Mouse (Mus musculus) kidney, postnatal 36 days (tissue): Measurements from ENCODE around the gene Olfr1106.

Source experiments
- DNase-seq, 2 experiments: peaks; one replicate each; pipeline ENCODE4 v3.0.0; 2021 to 2022; ENCODE audit warnings: mixed read lengths in 2 of 2

Gene Olfr1106

DNA sequence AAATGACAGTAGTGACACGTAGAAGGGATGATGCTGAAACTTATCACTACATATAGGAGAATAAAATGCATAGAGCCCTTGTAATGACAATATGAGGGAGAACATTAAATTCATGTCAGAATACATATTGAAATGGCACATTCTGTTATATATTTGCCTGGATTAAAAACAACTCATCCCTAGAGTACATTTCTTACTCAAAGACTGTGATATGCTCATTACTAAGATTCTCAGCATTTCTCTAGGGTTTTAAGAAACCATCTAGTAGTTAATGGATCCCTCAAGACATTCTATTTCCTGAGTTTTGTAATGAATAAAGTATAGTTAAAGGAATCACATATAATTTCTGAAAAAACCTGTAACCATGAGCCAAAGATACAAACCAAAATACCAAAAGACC is at the start of gene Olfr1106:
Olfr1106 (minus strand) TSS at position 101 of the 400 bp plus-strand sequence.
- no peak for DNase-seq

DNA sequence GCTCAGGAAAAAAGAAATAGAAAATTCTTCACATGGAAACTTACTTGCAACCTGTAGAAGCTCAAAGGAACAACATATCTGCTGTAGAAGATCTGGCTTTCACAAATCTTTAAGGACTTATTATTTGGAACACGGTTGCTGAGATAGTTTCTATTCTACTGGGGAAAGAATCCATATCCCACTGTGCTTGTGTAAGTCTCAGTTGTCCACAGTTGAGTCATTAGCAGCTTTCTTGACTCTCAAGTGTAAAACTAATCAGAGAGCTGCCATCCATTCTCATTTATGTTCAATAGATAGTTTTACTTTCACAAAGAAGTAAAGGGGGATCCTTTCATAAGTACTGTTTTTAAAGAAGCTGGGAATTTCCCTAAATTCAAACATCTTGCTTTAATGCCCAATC is 43.8 kb upstream of the Olfr1106 start, which contains the start of gene Olfr1109:
Olfr1109 (minus strand) TSS at position 101 of the 400 bp plus-strand sequence.
- DNase-seq: no peak

- DNase-seq: no peak
Measured at GRCm38 (mm10) chr2:87075717-87076116, 23.6 kb upstream of the Olfr1106 start, which contains the start of gene Olfr1107. Gene Olfr1107, minus strand, starts transcription at chr2:87075817.

GRCm38 (mm10) chr2:87036431-87036830 is 15.6 kb downstream of the Olfr1106 start, which contains the start of gene Olfr1105:
Gene Olfr1105, minus strand, starts transcription at chr2:87036531.
- no peak for DNase-seq

GRCm38 (mm10) chr2:87026980-87027379 is 25.1 kb downstream of the Olfr1106 start, which contains the start of gene Olfr1104:
Gene Olfr1104, minus strand, starts transcription at chr2:87027080.
- DNase-seq: no peak

DNA sequence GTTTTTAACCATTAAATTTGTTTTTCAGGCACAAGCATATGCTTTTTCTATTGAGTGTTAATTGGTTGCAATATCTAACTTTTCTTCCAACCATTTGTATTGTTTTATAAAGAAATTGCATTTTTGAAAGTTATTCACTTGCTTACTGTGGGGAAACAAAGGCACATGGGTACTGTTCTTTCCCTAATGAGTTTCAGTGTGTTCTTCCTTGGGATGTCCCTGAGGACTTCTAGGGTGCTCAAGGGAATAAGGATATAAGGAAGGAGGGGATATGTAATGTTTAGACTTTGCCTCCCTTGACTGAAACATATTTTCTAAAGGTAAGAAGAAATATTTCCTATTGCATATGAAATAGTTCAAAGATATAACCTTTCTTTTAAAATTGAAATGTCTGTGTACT is 54.0 kb downstream of the Olfr1106 start, which contains the start of gene Olfr1102:
Olfr1102 (plus strand) TSS at position 301 of the 400 bp plus-strand sequence.
- DNase-seq: no peak
